Mouse (Mus musculus) heart, adult 18-20 months (tissue): ENCODE data around the gene Ppid. TPM values are rescaled to one million over a fixed set of nuclear protein-coding genes. Genes with fewer than 3 reads are reported as not detected.

Experiments used
- DNase-seq, 2 experiments: peaks; one replicate each; pipeline ENCODE4 v3.0.0; 2021 to 2022; ENCODE audit warnings: mixed read lengths in 1 of 2
- long read RNA-seq, 2 experiments: library from polyadenylated mRNA; stranded (forward); transcript quantifications; one replicate each; pipeline ENCODE4 v2.0.0; 2021
- total RNA-seq, 2 experiments: library from RNA; stranded (reverse); gene quantifications; 2 replicates each; pipeline ENCODE4 v1.2.3; 2021

Ppid gene
- 10 to 100 TPM; 41.9 to 43.6 TPM for total RNA-seq
- long read RNA-seq, experiment 1, transcript Ppid-201 (10 exons, 1,752 nt), result major isoform, 47 of 50 reads
- long read RNA-seq, experiment 1, partial matches to known transcripts, result 1 of 50 reads
- long read RNA-seq, experiment 1, other reads (novel, unspliced or antisense), result 2 of 50 reads
- long read RNA-seq, experiment 2, transcript Ppid-201 (10 exons, 1,752 nt), result major isoform, 14 of 20 reads
- long read RNA-seq, experiment 2, partial matches to known transcripts, result 4 of 20 reads
- long read RNA-seq, experiment 2, other reads (novel, unspliced or antisense), result 2 of 20 reads

- DNase-seq, result peak; percentile 83 to 86
Observed at GRCm38 (mm10) chr3:79590863-79591792, at the start of gene Ppid. Gene Ppid (plus strand): TSS chr3:79591342.

GRCm38 (mm10) chr3:79542585-79542984, 48.6 kb upstream of the Ppid start:
- no peak for DNase-seq

GRCm38 (mm10) chr3:79548681-79549437, 42.3 kb upstream of the Ppid start:
- DNase-seq, result no peak

- DNase-seq, result no peak
Observed at GRCm38 (mm10) chr3:79549751-79550393, 41.3 kb upstream of the Ppid start.

GRCm38 (mm10) chr3:79551826-79552552, 39.2 kb upstream of the Ppid start:
- no peak for DNase-seq

GRCm38 (mm10) chr3:79553779-79554178, 37.4 kb upstream of the Ppid start:
- DNase-seq, result no peak

- no peak for DNase-seq
Observed at GRCm38 (mm10) chr3:79555061-79555460, 36.1 kb upstream of the Ppid start.

GRCm38 (mm10) chr3:79559021-79559772, 31.9 kb upstream of the Ppid start:
- peak; percentile 45 to 47 for DNase-seq

- DNase-seq, result no peak
Observed at GRCm38 (mm10) chr3:79559773-79560045, 31.4 kb upstream of the Ppid start.

GRCm38 (mm10) chr3:79560555-79560954, 30.6 kb upstream of the Ppid start:
- DNase-seq, result no peak

- no peak for DNase-seq
Observed at GRCm38 (mm10) chr3:79561784-79562715, 29.1 kb upstream of the Ppid start.

- DNase-seq, result no peak
Observed at GRCm38 (mm10) chr3:79563511-79563910, 27.6 kb upstream of the Ppid start.

GRCm38 (mm10) chr3:79564875-79565606, 26.1 kb upstream of the Ppid start:
- DNase-seq, result no peak

GRCm38 (mm10) chr3:79566716-79567691, 24.1 kb upstream of the Ppid start:
- DNase-seq, result peak in 1 of 2 experiments; percentile 15

- peak; percentile 92 to 97 for DNase-seq
Observed at GRCm38 (mm10) chr3:79567703-79568362, 23.3 kb upstream of the Ppid start, which contains the start of gene Fnip2. Gene Fnip2 (minus strand): TSS chr3:79567796.

- no peak for DNase-seq
Observed at GRCm38 (mm10) chr3:79568629-79569350, 22.4 kb upstream of the Ppid start.
